Mouse (Mus musculus) left cerebral cortex, postnatal 14 days (tissue): Measurements from ENCODE around the gene Mkrn2os. TPM values are rescaled to one million over a fixed set of nuclear protein-coding genes. Genes with fewer than 3 reads are reported as not detected.
"Not testable (repeated sequence)": the region's sequence is repeated elsewhere in the genome, so short reads cannot be mapped to it uniquely, and the experiment has no call there.

Experiments
- DNase-seq, 2 experiments: peaks; one replicate each; pipeline ENCODE4 v3.0.0; 2021 to 2022; ENCODE audit warnings: low spot score in 2 of 2, mixed read lengths in 1 of 2
- intact Hi-C: fragments of 180-260 bp; cut with DNase I; formaldehyde crosslinking; loops from one replicate; pipeline ENCODE4 v1.15.1; 2025
- long read RNA-seq, 2 experiments: library from polyadenylated mRNA; stranded (forward); transcript quantifications; one replicate each; pipeline ENCODE4 v2.0.0; 2021
- total RNA-seq, 2 experiments: library from RNA; stranded (reverse); gene quantifications; 2 replicates each; pipeline ENCODE4 v1.2.3; 2021

Gene Mkrn2os
- total RNA-seq: not detected
- long read RNA-seq, experiment 1: 0 reads
- long read RNA-seq, experiment 2: 0 reads

GRCm38 (mm10) chr6:115592458-115592857 lies at the start of gene Mkrn2os:
TSS of gene Mkrn2os (minus strand) at chr6:115592576.
- DNase-seq: no peak
- intact Hi-C loops: no loop called here

GRCm38 (mm10) chr6:115638188-115638587 lies 45.8 kb upstream of the Mkrn2os start:
- DNase-seq: not testable (repeated sequence)
- intact Hi-C loops: loop anchor here (10.0 kb wide), 1 partner anchor 97 kb away; no protein-coding TSS in a partner anchor

- intact Hi-C loops: loop anchor here (10.0 kb wide), 1 partner anchor 101 kb away; no protein-coding TSS in a partner anchor
- DNase-seq: no peak
Measured at GRCm38 (mm10) chr6:115634015-115634414, 41.6 kb upstream of the Mkrn2os start.

GRCm38 (mm10) chr6:115631056-115631795 lies 38.9 kb upstream of the Mkrn2os start:
- DNase-seq: no peak
- intact Hi-C loops: loop anchor here (10.0 kb wide), 1 partner anchor 104 kb away; no protein-coding TSS in a partner anchor

GRCm38 (mm10) chr6:115626121-115626520 lies 33.7 kb upstream of the Mkrn2os start:
- intact Hi-C loops: no loop called here
- no peak for DNase-seq

GRCm38 (mm10) chr6:115620942-115621341 lies 28.6 kb upstream of the Mkrn2os start:
- DNase-seq: no peak
- intact Hi-C loops: loop anchor here (5.0 kb wide), 1 partner anchor 186 kb away; the partner anchor contains the start of gene Rpl32

- intact Hi-C loops: loop anchor here (5.0 kb wide), 1 partner anchor 187 kb away; the partner anchor contains the start of gene Rpl32
- DNase-seq: no peak
Measured at GRCm38 (mm10) chr6:115619818-115620217, 27.4 kb upstream of the Mkrn2os start.

GRCm38 (mm10) chr6:115615983-115616382 lies 23.6 kb upstream of the Mkrn2os start:
- DNase-seq: no peak
- intact Hi-C loops: no loop called here

- intact Hi-C loops: no loop called here
- peak; percentile 35 to 68 for DNase-seq
Measured at GRCm38 (mm10) chr6:115613793-115614192, 21.4 kb upstream of the Mkrn2os start.

- DNase-seq: no peak
- intact Hi-C loops: no loop called here
Measured at GRCm38 (mm10) chr6:115610301-115610700, 17.9 kb upstream of the Mkrn2os start.

- intact Hi-C loops: no loop called here
- DNase-seq: peak in 1 of 2 experiments; percentile 62
Measured at GRCm38 (mm10) chr6:115609121-115609520, 16.7 kb upstream of the Mkrn2os start.

- DNase-seq: peak; percentile 41 to 84
- intact Hi-C loops: no loop called here
Measured at GRCm38 (mm10) chr6:115607429-115607828, 15.1 kb upstream of the Mkrn2os start.

- intact Hi-C loops: no loop called here
- no peak for DNase-seq
Measured at GRCm38 (mm10) chr6:115606461-115606860, 14.1 kb upstream of the Mkrn2os start.

- peak; percentile 83 to 85 for DNase-seq
- intact Hi-C loops: loop anchor here (5.0 kb wide), 1 partner anchor 200 kb away; no protein-coding TSS in a partner anchor
Measured at GRCm38 (mm10) chr6:115601715-115602523, 9.5 kb upstream of the Mkrn2os start, which contains the start of gene Mkrn2. TSS of gene Mkrn2 (plus strand) at chr6:115601902.

GRCm38 (mm10) chr6:115601322-115601714 lies 8.9 kb upstream of the Mkrn2os start:
- intact Hi-C loops: loop anchor here (5.0 kb wide), 1 partner anchor 201 kb away; no protein-coding TSS in a partner anchor
- no peak for DNase-seq

- DNase-seq: no peak
- intact Hi-C loops: no loop called here
Measured at GRCm38 (mm10) chr6:115595667-115596066, 3.3 kb upstream of the Mkrn2os start.

GRCm38 (mm10) chr6:115594463-115594862 lies 2.1 kb upstream of the Mkrn2os start:
- intact Hi-C loops: no loop called here
- DNase-seq: no peak

- no peak for DNase-seq
- intact Hi-C loops: no loop called here
Measured at GRCm38 (mm10) chr6:115593252-115593651, 876 bp upstream of the Mkrn2os start.

GRCm38 (mm10) chr6:115591692-115592359 lies 550 bp downstream of the Mkrn2os start:
- intact Hi-C loops: no loop called here
- no peak for DNase-seq
